Mouse (Mus musculus): ENCODE data around the gene Kiz. TPM values are rescaled to one million over a fixed set of nuclear protein-coding genes. Genes with fewer than 3 reads are reported as not detected.

Gene Kiz
- polyA plus RNA-seq, 1 experiment = 17.9 TPM

GRCm38 (mm10) chr2:146824043-146824442 is 31.6 kb upstream of the Kiz start:
- H3K4me3 ChIP-seq (ENCODE audit: low read depth, low read length) = no peak overlapping the region
- TF ChIP-seq CTCF (IDR thresholded peaks at IDR 0.05; ENCODE audit: low read depth, low read length) = no peak
- TF ChIP-seq POLR2A (IDR thresholded peaks at IDR 0.05; ENCODE audit: insufficient read depth, low read length) = no peak
- TF ChIP-seq EP300 (IDR thresholded peaks at IDR 0.05; ENCODE audit: insufficient read depth, low read depth, low read length) = no peak
- peaks cover 6% of the 10 kb centered on the region for H3K27me3 ChIP-seq (ENCODE audit: control insufficient read depth, insufficient read depth, low read length, poor library complexity, severe bottlenecking)

GRCm38 (mm10) chr2:146828006-146828405 is 27.7 kb upstream of the Kiz start:
- Histone ChIP-seq H3K9me3 (replicated peaks; ENCODE audit: control insufficient read depth, insufficient read depth, low read length, poor library complexity, severe bottlenecking) (no peaks in the 10 kb centered on the region), H3K4me3 (ENCODE audit: low read depth, low read length) (no peak overlapping the region), H3K36me3 (ENCODE audit: control insufficient read depth, insufficient read depth, low read length, poor library complexity, severe bottlenecking) (no peaks in the 10 kb centered on the region), H3K27ac (ENCODE audit: insufficient read depth, low read length) (no peak overlapping the region), H3K9ac (ENCODE audit: low read depth, poor library complexity, severe bottlenecking) (no peak overlapping the region), H3K4me1 (ENCODE audit: control insufficient read depth, insufficient read depth, low read length) (no peaks in the 10 kb centered on the region), H3K27me3 (ENCODE audit: control insufficient read depth, insufficient read depth, low read length, poor library complexity, severe bottlenecking) (peaks cover 10% of the 10 kb centered on the region)
- TF ChIP-seq CTCF (IDR thresholded peaks at IDR 0.05; ENCODE audit: low read depth, low read length) (no peak), EP300 (IDR thresholded peaks at IDR 0.05; ENCODE audit: insufficient read depth, low read depth, low read length) (no peak), POLR2A (IDR thresholded peaks at IDR 0.05; ENCODE audit: insufficient read depth, low read length) (no peak)

More at GRCm38 (mm10) chr2:146824043-146824442, 31.6 kb upstream of the Kiz start:
- Histone ChIP-seq H3K4me1 (ENCODE audit: control insufficient read depth, insufficient read depth, low read length) (no peaks in the 10 kb centered on the region), H3K27ac (ENCODE audit: insufficient read depth, low read length) (no peak overlapping the region), H3K9me3 (replicated peaks; ENCODE audit: control insufficient read depth, insufficient read depth, low read length, poor library complexity, severe bottlenecking) (no peaks in the 10 kb centered on the region), H3K9ac (ENCODE audit: low read depth, poor library complexity, severe bottlenecking) (no peak overlapping the region), H3K36me3 (ENCODE audit: control insufficient read depth, insufficient read depth, low read length, poor library complexity, severe bottlenecking) (no peaks in the 10 kb centered on the region)

GRCm38 (mm10) chr2:146833222-146834063 is 22.2 kb upstream of the Kiz start:
- Histone ChIP-seq H3K27ac (ENCODE audit: insufficient read depth, low read length) (no peak overlapping the region), H3K9ac (ENCODE audit: low read depth, poor library complexity, severe bottlenecking) (no peak overlapping the region), H3K4me3 (ENCODE audit: low read depth, low read length) (no peak overlapping the region), H3K4me1 (ENCODE audit: control insufficient read depth, insufficient read depth, low read length) (peaks cover 1% of the 10 kb centered on the region), H3K27me3 (ENCODE audit: control insufficient read depth, insufficient read depth, low read length, poor library complexity, severe bottlenecking) (peaks cover 15% of the 10 kb centered on the region), H3K9me3 (replicated peaks; ENCODE audit: control insufficient read depth, insufficient read depth, low read length, poor library complexity, severe bottlenecking) (no peaks in the 10 kb centered on the region), H3K36me3 (ENCODE audit: control insufficient read depth, insufficient read depth, low read length, poor library complexity, severe bottlenecking) (no peaks in the 10 kb centered on the region)
- TF ChIP-seq CTCF (IDR thresholded peaks at IDR 0.05; ENCODE audit: low read depth, low read length) (no peak), EP300 (IDR thresholded peaks at IDR 0.05; ENCODE audit: insufficient read depth, low read depth, low read length) (no peak), POLR2A (IDR thresholded peaks at IDR 0.05; ENCODE audit: insufficient read depth, low read length) (no peak)

- H3K9me3 ChIP-seq (replicated peaks; ENCODE audit: control insufficient read depth, insufficient read depth, low read length, poor library complexity, severe bottlenecking) = no peaks in the 10 kb centered on the region
- no peak for TF ChIP-seq CTCF (IDR thresholded peaks at IDR 0.05; ENCODE audit: low read depth, low read length)
- no peak for TF ChIP-seq POLR2A (IDR thresholded peaks at IDR 0.05; ENCODE audit: insufficient read depth, low read length)
- no peak for TF ChIP-seq EP300 (IDR thresholded peaks at IDR 0.05; ENCODE audit: insufficient read depth, low read depth, low read length)
- no peak overlapping the region for H3K9ac ChIP-seq (ENCODE audit: low read depth, poor library complexity, severe bottlenecking)
- peak overlapping the region; percentile 47 for H3K4me3 ChIP-seq (ENCODE audit: low read depth, low read length)
- H3K27me3 ChIP-seq (ENCODE audit: control insufficient read depth, insufficient read depth, low read length, poor library complexity, severe bottlenecking) = peaks cover 15% of the 10 kb centered on the region
- H3K36me3 ChIP-seq (ENCODE audit: control insufficient read depth, insufficient read depth, low read length, poor library complexity, severe bottlenecking) = no peaks in the 10 kb centered on the region
- H3K4me1 ChIP-seq (ENCODE audit: control insufficient read depth, insufficient read depth, low read length) = peaks cover 1% of the 10 kb centered on the region
- no peak overlapping the region for H3K27ac ChIP-seq (ENCODE audit: insufficient read depth, low read length)
These were observed 21.7 kb upstream of the Kiz start for GRCm38 (mm10) chr2:146834064-146834313.

- peak; percentile 83 for TF ChIP-seq EP300 (IDR thresholded peaks at IDR 0.05; ENCODE audit: insufficient read depth, low read depth, low read length)
- TF ChIP-seq POLR2A (IDR thresholded peaks at IDR 0.05; ENCODE audit: insufficient read depth, low read length) = no peak
- TF ChIP-seq CTCF (IDR thresholded peaks at IDR 0.05; ENCODE audit: low read depth, low read length) = no peak
- Histone ChIP-seq H3K9me3 (replicated peaks; ENCODE audit: control insufficient read depth, insufficient read depth, low read length, poor library complexity, severe bottlenecking) (no peaks in the 10 kb centered on the region), H3K27ac (ENCODE audit: insufficient read depth, low read length) (no peak overlapping the region), H3K36me3 (ENCODE audit: control insufficient read depth, insufficient read depth, low read length, poor library complexity, severe bottlenecking) (no peaks in the 10 kb centered on the region), H3K27me3 (ENCODE audit: control insufficient read depth, insufficient read depth, low read length, poor library complexity, severe bottlenecking) (peaks cover 16% of the 10 kb centered on the region), H3K4me3 (ENCODE audit: low read depth, low read length) (peak overlapping the region; percentile 47), H3K9ac (ENCODE audit: low read depth, poor library complexity, severe bottlenecking) (peak overlapping the region; percentile 42), H3K4me1 (ENCODE audit: control insufficient read depth, insufficient read depth, low read length) (peaks cover 1% of the 10 kb centered on the region)
These were observed 21.1 kb upstream of the Kiz start for GRCm38 (mm10) chr2:146834314-146835201.

Measured in ES-Bruce4 (cell line).